Mouse (Mus musculus): ENCODE results near the gene Scgb1c1.

GRCm38 (mm10) chr7:140835758-140836087 is 9.6 kb upstream of the Scgb1c1 start:
- TF ChIP-seq GATA1 (IDR thresholded peaks at IDR 0.05; ENCODE audit: low read length) (no peak), TAL1 (IDR thresholded peaks at IDR 0.05; ENCODE audit: low read length) (no peak)
